Mouse (Mus musculus) right cerebral cortex, adult 18-20 months (tissue): ENCODE results near the gene Gm16485.

Experiments
- DNase-seq: peaks from one replicate; pipeline ENCODE4 v3.0.0; 2022; ENCODE audit warnings: mixed read lengths

Gene Gm16485

DNA sequence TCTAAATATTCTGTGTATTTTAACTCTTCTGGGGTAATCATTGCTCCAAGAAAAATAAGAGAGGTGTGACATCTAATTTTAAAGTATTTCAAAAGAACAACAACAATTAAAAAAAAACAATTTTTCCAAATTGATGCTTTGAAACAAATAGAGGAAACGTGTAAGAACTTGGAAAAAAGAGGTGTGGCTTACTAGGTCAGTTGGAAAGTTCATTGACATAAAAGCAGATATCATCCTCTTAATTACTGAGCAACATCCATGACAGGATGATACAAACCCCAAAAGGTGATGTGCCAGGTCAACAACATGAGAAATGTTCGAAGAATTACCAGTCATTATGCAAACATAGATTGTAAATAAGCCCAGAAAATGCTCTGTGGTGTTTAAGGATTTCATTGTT is at the start of gene Gm16485:
Gm16485 (plus strand) TSS at position 301 of the 400 bp plus-strand sequence.
- DNase-seq: no peak

DNA sequence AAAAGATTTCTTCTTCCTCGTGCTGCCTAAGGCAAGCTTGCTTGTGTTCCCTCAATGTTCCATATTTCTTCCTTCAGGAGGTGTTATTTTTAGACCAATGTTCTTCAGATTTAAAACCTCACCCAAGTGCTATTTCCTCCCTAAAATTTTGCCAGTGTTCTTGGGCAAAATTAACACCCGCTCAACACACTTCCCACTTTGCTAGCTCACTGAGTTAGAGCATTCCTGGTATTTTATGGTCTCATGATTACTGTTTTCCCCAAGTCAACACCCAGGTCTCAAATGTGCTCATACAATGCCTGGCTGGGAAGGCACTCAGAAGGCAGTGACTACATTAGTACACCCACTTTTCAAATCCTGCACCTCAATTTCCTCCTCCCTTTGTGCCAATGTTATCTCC is 44.0 kb upstream of the Gm16485 start:
- peak; percentile 48 for DNase-seq

DNA sequence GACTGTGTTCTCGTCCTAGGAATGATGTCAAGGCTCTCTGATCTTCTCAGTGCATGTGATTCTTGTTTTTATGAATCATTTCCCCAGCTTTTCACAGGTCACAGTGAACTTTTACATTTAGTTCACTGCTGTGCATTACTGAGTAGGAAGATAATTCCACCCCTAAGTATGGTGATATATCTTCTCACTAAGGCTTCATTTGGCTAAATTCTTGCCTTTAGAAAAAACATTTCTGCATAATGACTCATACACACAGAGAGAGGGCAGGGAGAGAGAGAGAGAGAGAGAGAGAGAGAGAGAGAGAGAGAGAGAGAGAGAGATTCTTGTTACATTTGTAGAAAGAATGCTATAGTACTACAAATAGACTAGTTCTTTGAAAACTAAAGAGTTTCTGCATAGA is 33.8 kb upstream of the Gm16485 start:
- DNase-seq: no peak

DNA sequence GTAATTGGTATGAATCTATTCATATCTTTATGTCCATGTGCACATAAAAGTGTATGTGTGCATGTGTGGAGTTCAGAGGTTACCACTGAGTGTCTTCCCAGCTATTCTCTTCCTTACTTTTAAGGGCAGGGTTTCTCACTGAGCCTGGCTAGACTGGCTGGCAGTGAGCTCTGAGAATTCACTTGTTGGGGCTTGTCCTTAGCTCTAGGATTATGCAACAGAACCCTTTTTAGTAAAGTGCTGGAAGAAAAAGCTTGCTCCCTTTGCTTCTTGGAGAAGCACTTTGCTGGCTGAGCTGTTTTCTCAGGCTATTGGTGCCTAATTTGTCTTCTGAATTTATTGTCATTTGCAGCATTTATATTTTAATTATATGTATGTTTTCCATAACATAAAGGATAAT is 18.3 kb upstream of the Gm16485 start:
- no peak for DNase-seq

- peak; percentile 29 for DNase-seq
These were observed 7.0 kb upstream of the Gm16485 start for GRCm38 (mm10) chr9:8964512-8965133.

- DNase-seq: no peak
These were observed 1.4 kb upstream of the Gm16485 start for GRCm38 (mm10) chr9:8970240-8970639.

DNA sequence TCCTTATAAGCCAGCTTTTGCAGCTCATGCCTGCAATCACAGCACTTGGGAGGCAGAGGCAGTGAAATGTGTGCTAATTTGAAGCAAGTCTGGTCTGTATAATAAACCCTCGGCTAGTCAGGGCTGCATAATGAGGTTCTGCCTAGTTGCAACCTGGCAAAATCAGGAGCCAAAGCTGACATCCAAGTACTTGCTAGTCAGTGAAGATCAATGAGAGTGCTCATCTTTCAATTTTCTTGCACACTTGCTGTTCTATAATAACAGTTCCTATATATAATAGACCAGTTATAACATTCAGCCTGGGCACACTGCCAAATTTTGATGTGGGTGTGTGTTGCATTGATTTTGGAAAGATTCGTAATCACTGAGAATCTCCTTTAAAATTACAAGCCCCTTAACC is 6.2 kb downstream of the Gm16485 start:
- peak; percentile 22 for DNase-seq

DNA sequence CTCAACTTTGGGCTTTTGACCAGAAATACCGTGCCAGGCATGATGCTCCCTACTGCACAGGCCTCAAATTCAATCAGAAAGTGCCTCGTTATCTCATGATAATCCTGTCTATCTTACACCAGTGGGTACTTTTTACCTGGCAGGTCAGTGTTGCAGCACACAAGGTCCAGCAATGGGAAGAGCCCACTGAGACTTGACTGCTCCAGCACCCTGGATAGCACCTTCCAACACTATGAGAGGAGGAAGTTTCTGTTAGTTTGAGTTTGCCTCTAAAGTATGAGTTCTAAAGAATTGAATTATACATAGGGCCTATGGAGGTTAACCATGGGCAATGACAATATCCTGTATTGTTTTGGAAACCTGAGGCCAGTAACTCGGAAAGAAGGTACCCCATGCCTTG is 10.7 kb downstream of the Gm16485 start:
- no peak for DNase-seq

GRCm38 (mm10) chr9:8996494-8996893 is 24.9 kb downstream of the Gm16485 start:
- DNase-seq: no peak

DNA sequence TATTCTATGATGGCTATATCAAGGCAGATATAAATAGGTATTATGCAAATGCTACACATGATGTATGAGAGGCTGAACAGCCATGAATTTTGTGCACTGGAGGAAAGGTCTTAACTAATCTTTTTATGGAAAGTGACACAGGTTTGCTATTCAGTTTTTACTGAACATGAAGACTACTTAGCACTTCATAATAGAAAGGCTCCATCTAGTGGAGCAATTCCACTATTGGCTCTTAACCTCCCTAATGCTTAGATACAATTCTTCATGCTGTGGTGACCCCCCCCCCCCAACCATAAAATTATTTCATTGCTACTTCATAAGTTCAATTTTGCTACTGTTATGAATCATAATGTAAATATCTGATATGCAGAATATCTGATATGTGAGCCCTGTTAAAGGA is 29.6 kb downstream of the Gm16485 start:
- no peak for DNase-seq

DNA sequence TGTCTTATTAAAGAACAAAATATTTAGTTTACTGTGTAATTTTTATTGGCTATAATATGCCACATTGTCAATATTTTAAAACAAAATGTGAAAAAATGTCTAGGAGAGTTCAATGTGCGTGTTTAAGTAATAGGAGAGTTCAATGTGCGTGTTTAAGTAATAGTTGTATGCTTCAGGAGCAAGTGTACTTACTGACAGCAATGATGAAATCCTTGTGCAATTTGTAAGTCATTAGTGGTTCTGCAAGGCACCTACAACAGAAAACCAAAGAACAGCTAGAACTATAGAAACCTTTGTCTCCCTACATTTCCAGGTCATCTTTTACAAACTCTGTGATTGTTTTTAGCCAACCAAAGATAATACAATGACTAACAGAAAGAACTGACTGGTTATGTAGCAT is 43.5 kb downstream of the Gm16485 start:
- DNase-seq: no peak
